Mouse (Mus musculus) urinary bladder, postnatal 36 days (tissue): ENCODE measurements around the gene Ppp2ca.
"Not testable (repeated sequence)": the region's sequence is repeated elsewhere in the genome, so short reads cannot be mapped to it uniquely, and the experiment has no call there.

Experiments
- DNase-seq, 2 experiments: peaks; one replicate each; pipeline ENCODE4 v3.0.0; 2022; ENCODE audit warnings: low spot score in 2 of 2, mixed read lengths in 1 of 2

Ppp2ca gene

DNA sequence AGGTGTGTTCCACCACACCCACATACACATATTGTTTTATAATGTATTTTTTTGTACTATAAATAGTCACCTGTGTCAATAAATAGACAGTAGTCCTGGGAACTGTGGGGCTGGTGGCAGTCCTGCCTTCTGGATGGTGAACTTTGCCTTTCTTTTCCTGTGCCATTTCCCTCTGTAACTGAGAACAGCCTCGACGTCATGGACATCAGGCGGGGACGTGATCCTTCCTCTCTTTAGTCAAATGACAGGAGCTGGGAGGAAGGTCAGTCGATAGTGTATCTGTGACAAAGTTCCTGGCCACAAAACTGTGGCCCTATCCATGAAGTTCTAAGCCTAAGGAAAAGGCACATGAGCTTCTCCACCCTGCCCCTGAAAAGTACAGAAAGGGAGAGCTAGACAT is 3.9 kb upstream of the Ppp2ca start:
- peak in 1 of 2 experiments; percentile 38 for DNase-seq

DNA sequence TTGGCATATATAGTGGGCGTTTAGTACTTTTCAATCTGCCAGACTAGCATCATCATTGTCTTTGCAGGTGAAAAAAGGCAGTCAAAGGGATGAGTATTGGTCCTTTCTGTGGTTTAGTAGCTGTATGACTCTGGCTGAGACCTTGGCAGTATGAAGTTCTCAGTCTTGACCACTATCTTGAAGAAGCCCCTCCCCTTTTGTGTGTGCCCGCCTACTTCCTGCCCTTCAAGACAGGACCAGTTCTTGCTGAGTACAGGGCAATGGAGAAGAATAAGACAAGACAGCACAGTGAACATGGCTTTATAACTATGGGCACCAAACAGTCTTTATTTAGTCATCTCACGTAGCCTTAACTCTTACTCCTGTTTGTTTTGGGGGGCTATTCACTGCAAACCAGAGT is 1.5 kb upstream of the Ppp2ca start:
- no peak for DNase-seq

DNA sequence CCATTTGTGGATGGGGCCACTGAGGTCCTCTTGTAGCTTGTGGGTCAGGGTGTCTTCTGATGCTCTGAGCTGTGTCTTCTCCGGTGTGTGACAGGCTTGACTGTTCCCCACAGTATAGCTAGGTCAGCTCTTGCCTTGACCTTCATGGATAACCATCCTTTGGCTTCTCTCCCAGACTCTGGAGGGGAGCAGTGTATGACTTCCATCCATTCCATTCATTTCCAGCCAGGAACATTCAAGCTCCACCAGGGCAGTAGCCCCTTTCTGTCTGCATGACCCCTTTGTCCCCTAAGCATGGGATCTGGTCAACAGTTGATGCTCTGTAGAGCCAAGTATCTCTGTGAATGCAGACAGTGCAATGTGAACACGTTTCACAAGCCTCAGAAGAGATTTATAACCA is 885 bp upstream of the Ppp2ca start:
- DNase-seq: no peak

DNA sequence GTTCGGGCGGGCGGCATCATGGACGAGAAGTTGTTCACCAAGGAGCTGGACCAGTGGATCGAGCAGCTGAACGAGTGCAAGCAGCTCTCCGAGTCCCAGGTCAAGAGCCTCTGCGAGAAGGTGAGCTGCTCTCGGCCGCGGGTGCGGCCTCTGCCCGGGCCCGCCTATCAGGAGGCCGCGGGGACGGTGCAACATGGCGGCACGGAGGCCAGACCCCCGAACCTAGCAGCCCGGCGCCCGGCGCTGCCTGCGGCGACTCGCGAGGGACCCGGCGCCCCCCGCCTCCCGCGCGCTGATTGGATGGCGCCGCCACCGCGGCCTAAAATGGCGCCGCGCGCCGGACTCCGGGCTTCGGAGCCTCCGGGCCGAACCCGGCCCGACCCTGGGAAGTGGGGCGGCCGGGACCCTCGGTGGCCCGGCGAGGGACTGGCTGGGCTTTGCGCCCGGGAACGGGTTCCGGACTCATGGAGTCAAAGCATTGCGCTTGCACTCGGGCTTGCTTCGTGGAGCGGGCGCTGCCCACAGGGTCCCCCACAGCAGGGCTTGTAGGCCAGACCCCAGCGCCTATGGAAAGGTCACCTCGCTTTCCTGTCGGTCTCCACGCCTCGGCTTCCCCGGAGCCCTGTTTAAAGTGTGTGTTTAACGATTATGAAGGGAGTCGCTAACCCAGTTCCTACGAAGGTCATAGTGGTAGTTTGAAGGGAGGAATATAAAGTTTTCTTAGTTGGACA is 715 bp downstream of the Ppp2ca start:
- DNase-seq: peak; percentile 42 to 52

DNA sequence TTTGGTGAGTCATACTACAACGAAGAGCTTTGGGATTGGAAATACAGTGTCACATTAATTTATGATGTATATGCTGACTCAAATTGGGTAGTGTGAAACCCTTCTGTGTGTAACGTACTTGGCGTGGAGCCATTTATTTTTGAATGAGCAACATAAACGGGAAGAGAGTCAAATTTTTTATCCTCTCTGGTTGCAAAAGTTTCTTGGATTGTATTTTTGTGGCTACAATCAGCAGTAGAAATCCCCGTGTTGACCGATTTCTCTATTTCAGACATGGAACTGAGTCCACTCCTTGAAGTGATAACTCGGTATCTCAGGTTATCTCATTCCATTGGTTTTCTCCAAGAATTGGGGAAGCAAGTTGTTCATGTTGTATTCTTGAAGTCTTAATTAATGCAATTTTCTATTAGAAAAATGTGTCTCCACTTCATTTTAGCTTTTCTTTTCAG is 1.3 kb downstream of the Ppp2ca start:
- no peak for DNase-seq

DNA sequence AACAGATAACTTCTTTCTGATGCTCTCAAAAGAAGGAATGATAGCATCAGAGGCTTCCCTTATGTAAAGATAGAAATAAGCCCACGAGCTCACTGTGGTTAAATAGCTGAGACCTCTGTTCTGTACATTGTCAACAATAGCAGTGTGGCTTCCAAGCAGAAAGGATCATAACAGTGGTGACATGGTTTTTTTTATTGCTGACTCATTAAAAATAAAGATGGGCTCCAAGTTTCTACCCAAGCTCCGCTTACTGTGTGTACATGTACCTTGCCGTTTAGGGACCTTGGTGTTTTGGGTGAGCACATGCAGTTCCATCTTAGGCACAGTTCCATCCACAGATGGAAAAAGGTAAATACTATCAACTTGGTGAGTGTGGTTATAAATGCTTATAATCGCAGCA is 4.5 kb downstream of the Ppp2ca start:
- DNase-seq: no peak

DNA sequence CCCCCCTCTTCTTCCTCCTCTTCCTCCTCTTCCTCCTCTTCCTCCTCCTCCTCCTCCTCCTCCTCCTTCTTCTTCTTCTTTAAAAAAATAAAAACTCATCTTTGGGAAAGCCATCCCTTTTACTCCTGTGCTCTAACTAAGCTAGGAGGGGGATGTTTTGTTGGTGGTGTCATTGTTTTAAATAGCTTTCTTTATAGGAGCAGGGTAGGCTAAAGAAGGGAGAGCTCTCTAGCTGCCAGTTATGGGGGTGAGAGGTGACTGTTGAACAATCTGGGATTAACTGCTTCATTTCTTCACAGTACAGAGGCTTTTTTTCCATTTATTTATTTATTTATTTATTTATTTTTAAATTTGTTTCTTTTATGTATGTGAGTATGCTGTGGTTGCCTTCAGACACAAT is 7.0 kb downstream of the Ppp2ca start:
- DNase-seq: no peak

DNA sequence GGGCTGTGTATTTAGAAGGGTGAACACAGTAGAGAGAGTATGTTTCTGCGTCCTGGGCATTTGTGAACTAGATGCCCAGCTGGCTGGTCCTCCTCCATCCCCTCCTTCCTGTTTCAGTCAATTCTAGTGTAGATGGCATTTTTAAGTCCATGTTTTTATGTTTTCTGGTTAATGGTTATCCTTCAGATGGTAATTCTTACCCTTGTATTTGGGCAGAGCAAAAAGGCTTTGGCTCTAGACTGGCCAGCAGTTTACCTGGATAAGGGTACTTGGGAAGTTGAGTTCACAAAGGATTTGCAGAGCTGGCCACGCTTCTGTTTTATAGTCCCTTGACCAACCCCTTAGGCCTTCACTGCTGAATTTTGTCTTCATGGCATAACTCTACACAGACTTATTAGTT is 7.6 kb downstream of the Ppp2ca start:
- DNase-seq: no peak

DNA sequence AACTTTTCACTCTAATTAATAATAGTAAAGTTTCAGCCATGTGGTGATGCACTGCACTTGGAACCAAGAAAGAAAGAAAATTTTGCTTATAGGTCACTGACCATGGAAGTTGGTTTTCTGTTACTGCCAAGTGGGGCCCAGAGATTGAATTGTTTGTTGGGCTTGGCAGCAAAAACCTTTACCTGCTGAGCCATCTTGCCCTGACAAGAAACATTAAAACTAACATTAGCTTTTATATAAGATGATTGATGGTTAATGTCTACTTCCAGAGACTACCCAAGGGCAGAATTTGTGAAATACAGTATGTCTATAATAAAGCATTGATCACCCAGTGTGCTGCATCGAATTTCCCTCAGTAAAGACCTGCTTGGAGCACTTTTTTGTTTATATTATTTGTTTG is 8.0 kb downstream of the Ppp2ca start:
- DNase-seq: no peak

DNA sequence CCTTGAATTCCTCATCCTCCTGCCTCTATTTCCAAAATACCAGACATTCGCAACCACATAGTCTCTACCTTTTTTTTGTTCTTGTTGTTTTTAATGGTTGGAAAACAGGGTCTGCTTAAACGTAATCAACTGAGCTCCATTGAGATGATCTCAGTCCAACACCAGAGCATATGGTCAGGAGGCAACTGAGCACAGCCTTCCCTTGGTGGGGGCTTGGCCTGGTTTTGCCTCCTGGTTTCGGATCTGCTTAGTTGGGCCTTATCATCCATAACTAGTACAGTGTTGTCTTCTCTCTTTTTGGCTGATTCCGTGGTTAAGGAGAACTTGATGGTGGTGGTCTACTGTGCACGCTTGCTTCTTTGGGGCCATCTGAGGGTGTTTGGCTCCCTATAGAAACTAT is 10.3 kb downstream of the Ppp2ca start:
- DNase-seq: no peak

DNA sequence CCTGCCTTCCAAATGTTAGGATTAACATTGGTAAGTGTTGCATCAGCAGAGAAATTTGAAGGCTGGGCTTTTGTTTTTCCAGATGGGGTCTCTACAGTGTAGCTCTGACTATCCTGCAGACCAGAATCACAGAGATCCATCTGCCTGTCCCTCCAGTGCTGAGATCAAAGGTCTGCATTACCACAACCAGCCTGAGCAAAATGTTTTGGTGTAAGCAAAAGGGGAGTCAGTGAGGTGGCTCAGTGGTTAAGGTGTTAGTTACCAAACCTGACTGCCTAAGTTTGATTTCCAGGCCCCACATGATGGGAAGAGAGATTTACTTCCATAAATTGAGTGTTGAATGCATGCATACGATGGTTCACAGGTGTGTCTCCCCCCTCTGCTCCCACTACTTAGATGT is 10.9 kb downstream of the Ppp2ca start:
- DNase-seq: no peak

DNA sequence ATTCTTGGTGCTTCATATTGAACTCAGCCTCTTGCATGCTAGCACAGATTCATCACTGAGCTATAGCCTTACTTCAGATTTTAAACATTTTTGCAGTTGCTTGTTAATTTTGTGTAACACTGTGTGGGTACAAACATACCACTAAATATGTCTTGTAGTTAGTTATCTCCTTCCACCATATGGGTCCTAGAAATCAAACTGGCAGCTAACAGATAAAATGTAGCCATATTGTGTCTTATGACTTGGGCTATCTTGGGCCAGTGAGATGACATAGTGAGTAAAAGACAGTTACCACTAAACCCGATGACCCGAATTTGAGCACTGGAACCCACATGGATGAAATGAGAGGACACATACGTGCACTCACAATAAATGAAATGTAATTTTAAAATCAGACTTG is 17.0 kb downstream of the Ppp2ca start:
- DNase-seq: no peak

DNA sequence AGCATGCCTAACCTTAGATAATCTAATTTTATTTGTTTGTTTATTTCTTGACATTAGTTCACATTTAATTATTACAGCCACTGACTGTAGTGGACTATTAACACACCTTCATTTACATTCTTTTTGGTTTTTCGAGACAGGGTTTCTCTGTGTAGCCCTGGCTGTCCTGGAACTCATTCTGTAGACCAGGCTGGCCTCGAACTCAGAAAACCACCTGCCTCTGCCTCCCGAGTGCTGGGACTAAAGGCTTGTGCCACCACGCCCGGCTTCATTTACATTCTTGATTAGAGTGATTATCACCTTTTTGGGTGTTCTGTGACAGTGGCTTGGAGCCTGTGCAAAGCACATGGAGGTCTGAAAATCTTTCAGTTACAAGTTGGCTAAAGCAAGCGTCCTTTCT is 17.6 kb downstream of the Ppp2ca start:
- DNase-seq: not testable (repeated sequence)

DNA sequence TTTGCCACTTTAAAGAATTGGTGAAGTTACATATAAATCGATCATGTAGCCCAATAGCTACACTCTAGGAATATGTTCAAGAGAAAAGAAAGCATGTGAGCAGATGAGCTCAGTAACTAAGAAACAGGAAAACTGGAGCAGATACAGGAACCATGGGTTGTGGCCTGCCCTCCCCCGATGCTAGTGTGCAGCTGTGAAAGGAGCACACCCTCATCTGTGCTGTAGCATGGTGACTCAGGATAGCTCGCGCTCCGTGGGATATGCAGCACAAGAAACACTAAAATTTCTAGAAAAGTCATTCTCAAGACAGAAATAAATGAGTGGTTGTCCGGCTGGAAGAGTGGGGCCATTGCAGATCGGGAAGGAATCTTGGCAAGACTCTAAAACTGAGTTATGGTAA is 18.7 kb downstream of the Ppp2ca start:
- DNase-seq: no peak

DNA sequence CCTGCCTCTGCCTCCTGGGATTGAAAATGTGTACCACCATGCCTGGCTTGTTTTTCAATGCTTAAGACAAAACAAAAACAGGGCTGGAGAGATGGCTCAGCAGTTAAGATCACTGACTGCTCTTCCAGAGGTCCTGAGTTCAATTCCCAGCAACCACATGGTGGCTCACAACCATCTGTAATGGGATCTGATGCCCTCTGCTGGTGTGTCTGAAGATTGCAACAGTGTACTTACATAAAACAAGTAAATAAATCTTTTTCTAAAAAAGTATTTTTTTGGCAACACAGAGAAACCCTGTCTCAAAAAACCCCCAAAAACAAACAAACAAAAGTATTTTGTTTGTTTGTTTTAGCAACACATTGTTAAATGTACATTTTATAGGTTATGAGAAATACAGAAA is 21.9 kb downstream of the Ppp2ca start:
- not testable (repeated sequence) for DNase-seq

DNA sequence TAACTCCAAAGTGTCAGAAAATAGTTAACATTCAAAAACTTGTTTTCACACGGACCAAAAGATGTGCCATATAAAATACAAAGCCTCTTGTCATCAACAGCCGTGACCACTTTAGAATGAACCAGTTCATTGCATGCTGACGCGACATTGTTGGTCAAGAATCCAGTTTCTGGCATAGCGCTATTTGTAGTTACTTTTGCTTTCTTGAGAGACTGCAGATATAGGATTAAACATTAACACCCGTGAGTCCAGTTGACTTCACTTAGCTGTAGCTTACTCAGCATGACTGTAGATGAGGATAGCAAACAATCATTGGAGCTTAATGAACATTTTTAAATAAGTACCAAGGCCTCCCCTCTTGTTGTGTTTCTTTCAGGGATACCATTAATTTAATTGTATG is 23.6 kb downstream of the Ppp2ca start:
- no peak for DNase-seq

DNA sequence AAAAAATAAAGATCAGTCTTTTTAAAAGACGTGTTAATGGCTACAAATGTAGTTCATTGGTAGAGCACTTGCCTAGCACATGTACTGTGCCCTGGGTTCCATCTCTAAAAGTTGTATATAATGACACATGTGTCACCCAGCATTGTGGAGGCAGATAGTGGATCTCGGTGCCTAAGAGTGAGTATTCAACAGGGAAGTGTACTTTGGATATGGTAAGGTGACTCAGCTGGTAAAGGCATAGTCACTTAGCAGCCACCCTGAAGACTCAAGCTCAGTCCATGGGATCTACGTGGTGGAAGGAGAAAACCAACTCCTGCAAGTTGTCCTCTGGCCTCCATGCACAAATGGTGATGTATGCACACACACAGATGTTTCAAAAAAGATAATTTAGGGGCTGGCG is 26.0 kb downstream of the Ppp2ca start:
- no peak for DNase-seq

DNA sequence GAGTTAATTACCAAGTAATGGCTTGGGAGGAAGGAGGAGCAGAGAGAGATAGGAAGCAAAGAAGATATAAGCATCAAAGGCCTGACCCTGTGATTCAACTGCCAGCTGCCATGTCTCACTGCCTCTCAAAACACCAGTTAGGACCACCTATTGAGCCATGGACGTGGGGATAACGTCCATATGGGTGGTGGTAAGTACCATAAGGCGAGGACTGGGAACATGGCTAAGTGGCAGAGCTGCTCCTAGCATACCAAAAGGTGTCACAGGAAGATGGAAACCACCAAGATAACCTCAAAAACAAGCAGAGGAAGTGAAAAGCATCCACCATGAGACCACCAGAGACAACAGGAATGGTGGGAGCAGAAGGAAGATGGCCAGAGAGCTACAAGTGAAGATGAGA is 28.7 kb downstream of the Ppp2ca start:
- DNase-seq: no peak

DNA sequence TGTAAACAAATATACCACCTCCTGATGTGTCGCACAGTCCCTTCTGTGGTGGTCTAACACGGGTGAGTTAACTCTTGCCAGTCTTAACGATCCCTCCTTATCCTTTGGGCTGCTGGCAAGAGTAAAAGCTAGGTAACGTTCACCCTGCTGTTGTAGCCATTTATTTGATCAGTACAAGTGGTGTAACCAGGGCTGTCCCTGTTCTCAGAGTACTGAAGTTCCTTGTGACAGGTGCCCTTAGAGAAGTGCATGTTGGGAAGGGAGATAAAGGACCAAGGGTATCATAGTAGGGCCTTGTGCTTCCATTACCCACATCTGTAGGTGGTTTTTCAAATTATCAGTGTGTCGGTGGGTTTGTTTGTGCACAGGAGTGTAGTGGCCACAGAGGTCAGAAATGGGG is 29.3 kb downstream of the Ppp2ca start:
- no peak for DNase-seq

DNA sequence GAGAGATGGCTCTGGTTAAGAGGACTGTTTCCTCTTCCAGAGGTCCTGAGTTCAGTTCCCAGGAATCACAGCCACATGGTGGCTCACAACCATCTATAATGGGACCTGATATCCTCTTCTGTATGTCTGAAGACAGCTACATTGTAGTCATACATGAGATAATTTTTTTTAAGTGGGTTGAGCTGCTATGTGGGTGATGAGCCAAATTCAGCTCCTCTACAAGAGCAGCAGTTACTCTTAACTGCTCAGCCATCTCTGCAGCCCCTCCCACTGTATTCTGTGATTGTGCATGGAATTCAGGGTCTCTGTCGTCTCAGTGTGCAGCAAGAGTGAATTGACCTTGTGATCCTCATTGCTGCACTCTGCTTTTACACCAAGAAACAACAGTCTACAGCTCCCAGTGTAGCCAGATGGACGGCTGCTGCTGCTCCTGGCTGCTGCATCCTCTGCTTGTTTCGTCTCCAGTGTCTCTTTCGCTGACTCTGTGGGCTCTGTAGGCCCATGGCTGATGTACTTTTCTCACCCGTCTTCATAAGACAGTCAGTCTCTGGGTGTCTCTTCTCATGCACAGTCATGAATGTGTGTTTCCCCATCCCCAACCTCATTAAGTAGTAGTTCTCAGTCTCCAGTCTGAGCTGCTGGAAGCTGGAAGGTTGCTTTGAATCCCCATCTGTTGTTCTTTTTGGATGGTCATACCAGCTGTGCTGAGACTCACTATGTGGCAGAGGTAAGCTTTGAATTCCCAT is 30.0 kb downstream of the Ppp2ca start:
- no peak for DNase-seq

DNA sequence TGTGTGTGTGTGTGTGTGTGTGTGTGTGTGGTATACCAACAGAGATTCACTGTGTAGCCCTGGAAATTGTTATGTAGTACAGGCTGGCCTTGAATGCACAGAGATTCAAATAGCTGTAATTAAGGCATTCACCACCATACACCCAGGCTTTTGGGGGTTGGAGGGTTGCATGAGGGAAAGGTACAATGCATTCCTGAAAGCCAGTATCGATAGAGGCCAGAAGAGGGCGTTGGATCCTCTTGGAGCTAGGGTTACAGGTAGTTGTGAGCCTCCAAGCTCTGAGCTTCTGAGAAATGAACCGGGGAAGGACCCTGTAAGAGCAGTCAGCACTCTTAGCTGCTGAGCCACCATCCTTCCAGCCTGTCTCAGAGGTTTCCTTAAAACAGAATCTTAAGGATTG is 30.7 kb downstream of the Ppp2ca start:
- no peak for DNase-seq

DNA sequence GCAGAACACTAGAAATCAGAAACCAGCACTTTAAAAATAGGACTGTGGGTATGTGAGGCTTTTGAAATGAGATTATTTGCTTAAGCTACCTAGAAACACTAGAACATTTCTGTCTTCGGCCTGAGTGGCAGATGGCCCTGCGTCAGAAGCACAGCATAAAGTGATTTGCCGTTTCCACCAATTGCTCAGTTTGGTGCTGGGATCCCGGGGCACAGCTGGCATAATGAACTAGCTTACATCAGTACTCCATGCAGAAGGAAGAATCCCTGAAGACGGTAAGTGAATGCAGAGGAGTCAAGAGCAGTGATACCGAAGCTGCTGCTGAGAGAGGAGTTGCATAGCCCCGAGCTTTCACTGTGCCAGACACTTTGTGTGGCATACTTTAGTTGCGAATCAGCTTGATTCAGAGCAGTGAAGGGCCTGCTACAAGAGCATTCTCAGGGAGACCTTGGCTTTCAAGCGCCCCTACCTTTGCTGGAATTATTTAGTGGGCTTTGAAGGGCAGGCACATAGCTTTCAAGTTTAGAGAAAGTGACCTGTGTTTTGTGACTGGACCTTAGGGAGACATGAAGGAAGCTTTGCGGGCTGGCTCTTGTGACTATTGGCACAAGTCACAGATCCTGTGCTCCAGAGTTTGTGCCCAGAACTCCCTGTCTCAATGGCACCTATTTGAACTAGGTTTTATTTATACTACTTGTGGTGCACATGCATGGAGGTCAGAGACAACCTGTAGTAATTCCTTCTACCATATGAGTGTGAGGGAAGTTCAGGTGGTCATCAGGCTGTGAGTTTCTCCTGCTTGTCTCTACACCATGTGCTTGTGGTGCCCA is 31.4 kb downstream of the Ppp2ca start:
- DNase-seq: no peak
